In genomic region chr2:101762405-101762804, GRCm38 (mm10) we compare ENCODE assay signal across 7 mouse cellular contexts.
DNase-seq lines count a peak whose midpoint lies in the region; ATAC-seq and TF ChIP-seq lines count a peak whose summit lies in the region.

No protein-coding gene starts in this region.

- 59% methylated on average over 10 of the region's 10 CpGs for WGBS in heart, postnatal 0 days
- WGBS in liver, adult 2 months = 81% methylated on average over 10 of the region's 10 CpGs
- 67% methylated on average over 10 of the region's 10 CpGs for WGBS in small intestine, adult 2 months

- DNase-seq in urinary bladder, postnatal 36 days (ENCODE audit: low spot score in 2 of 2) = peak; percentile 7 to 19
- no peak for DNase-seq in urinary bladder, postnatal 4 days (ENCODE audit: low spot score in 2 of 2)
- peak; percentile 16 for DNase-seq in heart, postnatal 0 days (ENCODE audit: low spot score)
- peak; percentile 35 for DNase-seq in liver, adult 2 months (ENCODE audit: extremely low read depth, low read depth, low spot score)
- DNase-seq in adrenal gland, adult 2 months = no peak
- no peak for DNase-seq in c-Kit-positive CD71-positive TER-119-positive erythroid progenitor cells, embryonic 14.5 days (ENCODE audit: low spot score)

- no peak overlapping the region for H3K9ac ChIP-seq in heart, postnatal 0 days (replicated peaks; ENCODE audit: low read depth, low read length)
- no peak overlapping the region for H3K9ac ChIP-seq in liver, adult 2 months (ENCODE audit: low read depth, low read length)

- TF ChIP-seq POLR2A in liver, adult 2 months (IDR thresholded peaks at IDR 0.05; ENCODE audit: extremely low read depth, insufficient read depth, low read length) = no peak
- no peak for TF ChIP-seq POLR2A in small intestine, adult 2 months (IDR thresholded peaks at IDR 0.05; ENCODE audit: low read depth, low read length)

- no peaks in the 10 kb centered on the region for H3K4me1 ChIP-seq in heart, postnatal 0 days (ENCODE audit: control insufficient read depth, insufficient read depth)
- no peaks in the 10 kb centered on the region for H3K4me1 ChIP-seq in liver, adult 2 months (ENCODE audit: control insufficient read depth, insufficient read depth, low read length)
- H3K4me1 ChIP-seq in small intestine, adult 2 months (ENCODE audit: control insufficient read depth, insufficient read depth, insufficient read length, low read length) = peaks cover 13% of the 10 kb centered on the region

- ATAC-seq in heart, postnatal 0 days (ENCODE audit: insufficient read depth, low read depth) = peak; percentile 53; the same call in 1 of the 2 replicates

- no peaks in the 10 kb centered on the region for H3K79me2 ChIP-seq in liver, adult 2 months (ENCODE audit: control insufficient read depth, insufficient read depth, low read length)

- no peaks in the 10 kb centered on the region for H3K9me3 ChIP-seq in heart, postnatal 0 days (replicated peaks; ENCODE audit: control insufficient read depth, low read length)

- no peak for TF ChIP-seq EP300 in heart, postnatal 0 days (IDR thresholded peaks at IDR 0.05; ENCODE audit: low read depth)

- H3K27ac ChIP-seq in heart, postnatal 0 days (ENCODE audit: low read depth) = peak overlapping the region; percentile 18; the same call in 1 of the 2 replicates
- peak overlapping the region; percentile 17 for H3K27ac ChIP-seq in liver, adult 2 months (replicated peaks; ENCODE audit: insufficient read depth, low read depth, low read length)
- peak overlapping the region; percentile 67 for H3K27ac ChIP-seq in small intestine, adult 2 months (ENCODE audit: insufficient read depth, low read depth, low read length)

- no peak overlapping the region for H3K4me2 ChIP-seq in heart, postnatal 0 days (ENCODE audit: low read depth, low read length)

- no peak overlapping the region for H3K4me3 ChIP-seq in heart, postnatal 0 days (ENCODE audit: low read depth, low read length)
- H3K4me3 ChIP-seq in liver, adult 2 months (ENCODE audit: insufficient read depth, low read depth, low read length) = no peak overlapping the region
- H3K4me3 ChIP-seq in small intestine, adult 2 months (ENCODE audit: low read depth, low read length) = no peak overlapping the region

- TF ChIP-seq CTCF in heart, postnatal 0 days (IDR thresholded peaks at IDR 0.05; ENCODE audit: low read depth) = no peak
- no peak for TF ChIP-seq CTCF in liver, adult 2 months (IDR thresholded peaks at IDR 0.05; ENCODE audit: low read depth, low read length)
- TF ChIP-seq CTCF in small intestine, adult 2 months (IDR thresholded peaks at IDR 0.05; ENCODE audit: extremely low read depth, insufficient read length, insufficient replicate concordance, low read depth, low read length) = no peak

- H3K36me3 ChIP-seq in heart, postnatal 0 days (replicated peaks; ENCODE audit: control insufficient read depth, insufficient read depth, low read length) = no peaks in the 10 kb centered on the region
- no peaks in the 10 kb centered on the region for H3K36me3 ChIP-seq in liver, adult 2 months (ENCODE audit: control insufficient read depth, insufficient read depth, low read length)
- H3K36me3 ChIP-seq in small intestine, adult 2 months (ENCODE audit: control insufficient read depth, insufficient read depth, low read length) = no peaks in the 10 kb centered on the region

- no peaks in the 10 kb centered on the region for H3K27me3 ChIP-seq in heart, postnatal 0 days (ENCODE audit: control insufficient read depth, insufficient read depth, low read length)
- no peaks in the 10 kb centered on the region for H3K27me3 ChIP-seq in liver, adult 2 months (ENCODE audit: control insufficient read depth, insufficient read depth, low read length)
- no peaks in the 10 kb centered on the region for H3K27me3 ChIP-seq in small intestine, adult 2 months (ENCODE audit: control insufficient read depth, insufficient read depth, low read length)

Comparison
In these comparisons a context has a peak if more than half of its experiments do, and no peak if none do; other contexts are left out.
1. DNase-seq: peak in urinary bladder, postnatal 36 days (2 of 2), heart, postnatal 0 days (single experiment) and liver, adult 2 months (single experiment); none in urinary bladder, postnatal 4 days (0 of 2), adrenal gland, adult 2 months (single experiment) and c-Kit-positive CD71-positive TER-119-positive erythroid progenitor cells, embryonic 14.5 days (single experiment).
2. H3K27ac ChIP-seq: peak in every context shown above with its lines; median percentile 67 in small intestine, adult 2 months; 18 in heart, postnatal 0 days; 17 in liver, adult 2 months.